In genomic region chr15:100825249-100825856, GRCm38 (mm10) we compare ENCODE assay signal across 9 mouse cellular contexts. TPM values are rescaled to one million over a fixed set of nuclear protein-coding genes. Genes with fewer than 3 reads are reported as not detected.
DNase-seq lines count a peak whose midpoint lies in the region; ATAC-seq and TF ChIP-seq lines count a peak whose summit lies in the region.
"Had no signal": no experiment of that assay in that cellular context is flagged by ENCODE, and none has a peak within 500 bp of the region (broad histone marks: within the 10 kb centered on the region; RNA-seq: fewer than 3 reads in every experiment).

No protein-coding gene starts in this region.

- peak; percentile 74 for ATAC-seq in hindbrain, postnatal 0 days
- ATAC-seq in midbrain, embryonic 15.5 days (replicated peaks), result peak; percentile 75; the same call in 1 of the 2 replicates

- peak overlapping the region; percentile 51 for H3K4me2 ChIP-seq in hindbrain, postnatal 0 days (ENCODE audit: low read depth, low read length)
- H3K4me2 ChIP-seq in midbrain, embryonic 15.5 days, result peak overlapping the region; percentile 55

- peak overlapping the region; percentile 10; the same call in 1 of the 2 replicates for H3K27ac ChIP-seq in cortical plate, adult 2 months (ENCODE audit: insufficient read depth, low read length)
- H3K27ac ChIP-seq in hindbrain, postnatal 0 days, result no peak overlapping the region
- H3K27ac ChIP-seq in midbrain, embryonic 15.5 days, result no peak overlapping the region
- no peak overlapping the region for H3K27ac ChIP-seq in heart, adult 2 months

- 15% methylated on average over 26 of the region's 26 CpGs for WGBS in hindbrain, postnatal 0 days
- WGBS in midbrain, embryonic 15.5 days, result 19% methylated on average over 26 of the region's 26 CpGs
- 23% methylated on average over 26 of the region's 26 CpGs for WGBS in heart, adult 2 months

- peak; percentile 35 to 49 for DNase-seq in cerebellum, postnatal 14 days
- no peak for DNase-seq in cerebellum, adult 11-12 months
- DNase-seq in hindbrain, postnatal 0 days (ENCODE audit: low spot score), result peak; percentile 44
- no peak for DNase-seq in c-Kit-positive CD71-positive TER-119-positive erythroid progenitor cells, embryonic 14.5 days (ENCODE audit: low spot score)
- no peak for DNase-seq in spleen, adult 18-20 months
- DNase-seq in heart, adult 2 months, result no peak
- DNase-seq: heart, postnatal 36 days had no signal

- TF ChIP-seq EP300 in heart, adult 2 months (IDR thresholded peaks at IDR 0.05; ENCODE audit: insufficient read depth, low read depth, low read length), result no peak

- no peaks in the 10 kb centered on the region for H3K9me3 ChIP-seq in hindbrain, postnatal 0 days (ENCODE audit: low read length)
- H3K9me3 ChIP-seq in midbrain, embryonic 15.5 days, result no peaks in the 10 kb centered on the region

- H3K4me1 ChIP-seq in cortical plate, adult 2 months (ENCODE audit: control insufficient read depth, insufficient read depth, low read length), result 0 out of 2 replicates have a peak, but pooled peaks cover 1% of the 10 kb centered on the region
- H3K4me1 ChIP-seq in hindbrain, postnatal 0 days (ENCODE audit: insufficient read depth, low read length), result no peaks in the 10 kb centered on the region
- peaks cover 10% of the 10 kb centered on the region; the same call in 1 of the 2 replicates for H3K4me1 ChIP-seq in midbrain, embryonic 15.5 days
- H3K4me1 ChIP-seq in heart, adult 2 months (ENCODE audit: control insufficient read depth, insufficient read depth, low read length), result no peaks in the 10 kb centered on the region

- TF ChIP-seq POLR2A in cortical plate, adult 2 months (IDR thresholded peaks at IDR 0.05; ENCODE audit: extremely low read depth, insufficient read depth, low read length), result 0 out of 2 replicates have a peak, but pooled peaks have one; percentile 9
- no peak for TF ChIP-seq POLR2A in heart, adult 2 months (IDR thresholded peaks at IDR 0.05; ENCODE audit: insufficient read depth, low read depth, low read length)

- no peaks in the 10 kb centered on the region for H3K27me3 ChIP-seq in hindbrain, postnatal 0 days (ENCODE audit: insufficient read depth, low read length)
- H3K27me3 ChIP-seq in midbrain, embryonic 15.5 days (replicated peaks), result peaks cover 17% of the 10 kb centered on the region; the same call in 1 of the 2 replicates
- no peaks in the 10 kb centered on the region; the same call in 1 of the 2 replicates for H3K27me3 ChIP-seq in heart, adult 2 months (ENCODE audit: control insufficient read depth, insufficient read depth, low read length)

- no peaks in the 10 kb centered on the region for H3K36me3 ChIP-seq in hindbrain, postnatal 0 days (ENCODE audit: insufficient read depth, low read length)
- H3K36me3 ChIP-seq in midbrain, embryonic 15.5 days (replicated peaks), result no peaks in the 10 kb centered on the region
- H3K36me3 ChIP-seq in heart, adult 2 months (ENCODE audit: control insufficient read depth, insufficient read depth, low read length), result no peaks in the 10 kb centered on the region

- peak overlapping the region; percentile 35 for H3K9ac ChIP-seq in hindbrain, postnatal 0 days (replicated peaks; ENCODE audit: low read length)
- peak overlapping the region; percentile 35; the same call in 1 of the 2 replicates for H3K9ac ChIP-seq in midbrain, embryonic 15.5 days
- H3K9ac ChIP-seq in heart, adult 2 months (ENCODE audit: low read depth, low read length), result no peak overlapping the region

- no peak overlapping the region for H3K4me3 ChIP-seq in cortical plate, adult 2 months (ENCODE audit: insufficient read depth, low read length)
- peak overlapping the region; percentile 23 for H3K4me3 ChIP-seq in hindbrain, postnatal 0 days (ENCODE audit: low read length)
- H3K4me3 ChIP-seq in midbrain, embryonic 15.5 days, result peak overlapping the region; percentile 27
- no peak overlapping the region for H3K4me3 ChIP-seq in heart, adult 2 months

- intact Hi-C loops in heart, adult 2 months (cut with DNase I), result no loop called here

- H3K79me2 ChIP-seq in heart, adult 2 months (replicated peaks; ENCODE audit: control insufficient read depth, insufficient read depth, low read length), result no peaks in the 10 kb centered on the region

- no peak for TF ChIP-seq CTCF in cortical plate, adult 2 months (IDR thresholded peaks at IDR 0.05; ENCODE audit: extremely low read depth, insufficient read depth, low read length)
- TF ChIP-seq CTCF in hindbrain, postnatal 0 days (IDR thresholded peaks at IDR 0.05; ENCODE audit: low read depth), result no peak
- no peak for TF ChIP-seq CTCF in heart, adult 2 months (IDR thresholded peaks at IDR 0.05)

RNA-seq across cellular contexts. Expression of gene Scn8a, which starts 44.3 kb away (rescaled TPM):
- polyA plus RNA-seq in cortical plate, adult 2 months (2012; rRNA removed), result 111 and 115 TPM in 2 replicates
- 40.1 and 45.7 TPM in 2 replicates for total RNA-seq in hindbrain, postnatal 0 days (2014; rRNA removed)
- 26.9 and 32.4 TPM in 2 replicates for polyA plus RNA-seq in hindbrain, postnatal 0 days (2015; fragmentation: Nextera tagmentation; extraction: Ambion mirVana)
- polyA plus RNA-seq in midbrain, embryonic 15.5 days (2015; fragmentation: Nextera tagmentation; extraction: Ambion mirVana), result 20.0 and 22.7 TPM in 2 replicates
- under 1 TPM in 1 of 2 experiments, not detected in 1; 0.02 TPM for total RNA-seq in heart, adult 2 months (2021)
- polyA plus RNA-seq in heart, adult 2 months (2012; rRNA removed), result 0.09 TPM in 1 of 2 replicates, not detected in the other

Comparison
In these comparisons a context has a peak if more than half of its experiments do, and no peak if none do; other contexts are left out.
1. DNase-seq: peak in cerebellum, postnatal 14 days (2 of 2) and hindbrain, postnatal 0 days (single experiment); none in cerebellum, adult 11-12 months (single experiment), c-Kit-positive CD71-positive TER-119-positive erythroid progenitor cells, embryonic 14.5 days (single experiment), spleen, adult 18-20 months (0 of 2) and heart, adult 2 months (0 of 2).
2. H3K4me3 ChIP-seq: peak in hindbrain, postnatal 0 days (single experiment) and midbrain, embryonic 15.5 days (single experiment); none in cortical plate, adult 2 months (single experiment) and heart, adult 2 months (single experiment).
3. RNA of gene Scn8a, which starts 44.3 kb away (polyA plus RNA-seq): 111 to 115 TPM in cortical plate, adult 2 months, 26.9 to 32.4 TPM in hindbrain, postnatal 0 days and 20.0 to 22.7 TPM in midbrain, embryonic 15.5 days; 0.09 TPM in heart, adult 2 months; every median in the first group is over 10 times any median in the second.